Comparison of ENCODE assay signal across 10 mouse cellular contexts in the genomic region with DNA sequence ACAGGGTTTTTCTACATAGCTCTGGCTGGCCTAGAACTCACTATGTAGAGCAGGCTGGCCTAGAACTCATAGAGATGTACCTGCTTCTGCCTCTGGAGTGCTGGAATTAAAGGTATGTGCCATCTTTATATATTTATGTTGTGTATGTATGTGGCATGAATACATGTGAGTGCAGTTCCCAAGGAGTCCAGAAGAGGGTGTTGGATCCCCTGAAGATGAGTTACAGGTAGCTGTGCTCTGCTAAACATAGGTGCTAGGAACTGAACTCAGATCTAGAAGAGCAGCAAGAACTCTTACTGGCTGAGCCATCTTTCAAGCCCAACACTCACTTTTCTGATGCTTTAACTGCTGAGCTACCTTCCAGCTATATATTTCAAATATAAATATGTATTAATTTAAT. TPM values are rescaled to one million over a fixed set of nuclear protein-coding genes. Genes with fewer than 3 reads are reported as not detected.
A peak's percentile ranks its signal among the peaks of the same experiment; 100 is the strongest.
DNase-seq lines count a peak whose midpoint lies in the region; ATAC-seq and TF ChIP-seq lines count a peak whose summit lies in the region.
"Had no signal": no experiment of that assay in that cellular context is flagged by ENCODE, and none has a peak within 500 bp of the region (broad histone marks: within the 10 kb centered on the region; RNA-seq: fewer than 3 reads in every experiment).

No protein-coding gene starts in this region.

- H3K9ac ChIP-seq in lung, postnatal 0 days (replicated peaks; ENCODE audit: low read depth), result no peak overlapping the region
- H3K9ac ChIP-seq in hindbrain, embryonic 16.5 days (ENCODE audit: low read depth, low read length), result no peak overlapping the region
- H3K9ac ChIP-seq: hindbrain, embryonic 15.5 days had no signal

- TF ChIP-seq POLR2A in lung, adult 2 months (IDR thresholded peaks at IDR 0.05; ENCODE audit: borderline replicate concordance, extremely low read depth, low read depth, low read length), result no peak

- no peaks in the 10 kb centered on the region for H3K27me3 ChIP-seq in lung, postnatal 0 days (replicated peaks; ENCODE audit: insufficient read depth, low read length)
- H3K27me3 ChIP-seq in hindbrain, embryonic 16.5 days (replicated peaks; ENCODE audit: control insufficient read depth, insufficient read depth, low read length), result no peaks in the 10 kb centered on the region
- H3K27me3 ChIP-seq: hindbrain, embryonic 15.5 days had no signal

- H3K4me2 ChIP-seq in lung, postnatal 0 days (replicated peaks; ENCODE audit: low read depth, low read length), result no peak overlapping the region
- H3K4me2 ChIP-seq in hindbrain, embryonic 16.5 days (ENCODE audit: low read length), result no peak overlapping the region
- H3K4me2 ChIP-seq: hindbrain, embryonic 15.5 days had no signal

- H3K27ac ChIP-seq in lung, postnatal 0 days (ENCODE audit: low read length), result no peak overlapping the region
- no peak overlapping the region for H3K27ac ChIP-seq in hindbrain, embryonic 16.5 days (ENCODE audit: low read depth, low read length)
- H3K27ac ChIP-seq: hindbrain, embryonic 15.5 days had no signal

- no peaks in the 10 kb centered on the region for H3K9me3 ChIP-seq in lung, postnatal 0 days (ENCODE audit: low read length)
- no peaks in the 10 kb centered on the region for H3K9me3 ChIP-seq in hindbrain, embryonic 16.5 days (ENCODE audit: control insufficient read depth, low read length)
- H3K9me3 ChIP-seq: hindbrain, embryonic 15.5 days had no signal

- peak; percentile 36 for TF ChIP-seq CTCF in lung, postnatal 0 days (IDR thresholded peaks at IDR 0.05)
- no peak for TF ChIP-seq CTCF in lung, adult 2 months (IDR thresholded peaks at IDR 0.05; ENCODE audit: insufficient read depth, low read length)

- DNase-seq in cerebellum, postnatal 14 days, result peak; percentile 12
- DNase-seq in cerebellum, adult 11 months, result no peak
- DNase-seq in lung, postnatal 0 days (ENCODE audit: low spot score), result no peak
- no peak for DNase-seq in lung, adult 2 months
- peak; percentile 46 for DNase-seq in c-Kit-positive CD71-positive TER-119-negative erythroid progenitor cells, embryonic 14.5 days (ENCODE audit: low read depth)
- peak; percentile 16 for DNase-seq in thymus, postnatal 14 days
- no peak for DNase-seq in urinary bladder, postnatal 4 days (ENCODE audit: low spot score in 2 of 2)
- DNase-seq: cerebellum, adult 9-11 months had no signal

- peaks cover 4% of the 10 kb centered on the region; the same call in 1 of the 2 replicates for H3K36me3 ChIP-seq in lung, postnatal 0 days (ENCODE audit: insufficient read depth, low read length)
- H3K36me3 ChIP-seq in hindbrain, embryonic 16.5 days (ENCODE audit: control insufficient read depth, insufficient read depth, low read length), result peaks cover 14% of the 10 kb centered on the region

- H3K4me1 ChIP-seq in lung, postnatal 0 days (ENCODE audit: insufficient read depth, low read depth, low read length), result no peaks in the 10 kb centered on the region
- no peaks in the 10 kb centered on the region for H3K4me1 ChIP-seq in lung, adult 2 months (ENCODE audit: control insufficient read depth, insufficient read depth, low read length)
- H3K4me1 ChIP-seq in hindbrain, embryonic 16.5 days (ENCODE audit: control insufficient read depth, insufficient read depth, low read depth, low read length), result no peaks in the 10 kb centered on the region
- H3K4me1 ChIP-seq: hindbrain, embryonic 15.5 days had no signal

- TF ChIP-seq EP300 in lung, postnatal 0 days (IDR thresholded peaks at IDR 0.05), result no peak

- no peak overlapping the region for H3K4me3 ChIP-seq in lung, postnatal 0 days (ENCODE audit: low read depth, low read length)
- no peak overlapping the region for H3K4me3 ChIP-seq in lung, adult 2 months (replicated peaks; ENCODE audit: extremely low read depth, low read depth, low read length)
- H3K4me3 ChIP-seq in hindbrain, embryonic 16.5 days (ENCODE audit: low read length), result no peak overlapping the region
- H3K4me3 ChIP-seq: hindbrain, embryonic 15.5 days had no signal

- ATAC-seq in lung, postnatal 0 days, result no peak
- ATAC-seq in hindbrain, embryonic 16.5 days, result no peak

RNA-seq across cellular contexts. Expression of a gene that starts 32.7 kb away (rescaled TPM):
- polyA plus RNA-seq in lung, postnatal 0 days (2015; fragmentation: Nextera tagmentation; extraction: Ambion mirVana), result 22.2 and 23.2 TPM in 2 replicates
- 7.5 and 10.2 TPM in 2 replicates for polyA plus RNA-seq in lung, adult 2 months (2012; rRNA removed)
- polyA plus RNA-seq in hindbrain, embryonic 16.5 days (2015; fragmentation: Nextera tagmentation; extraction: Ambion mirVana), result 27.1 and 30.2 TPM in 2 replicates

Comparison
In these comparisons a context has a peak if more than half of its experiments do, and no peak if none do; other contexts are left out.
1. DNase-seq: peak in cerebellum, postnatal 14 days (2 of 2), c-Kit-positive CD71-positive TER-119-negative erythroid progenitor cells, embryonic 14.5 days (single experiment) and thymus, postnatal 14 days (single experiment); none in cerebellum, adult 11 months (single experiment), lung, postnatal 0 days (single experiment), lung, adult 2 months (single experiment) and urinary bladder, postnatal 4 days (0 of 2).